Mouse (Mus musculus) MEL (cell line): Measurements from ENCODE around the gene Srsf3.

Experiments used
- CTCF ChIP-seq, 3 experiments: IDR thresholded peaks in 2 of 3; conservative IDR thresholded peaks in 1 of 3; 2 replicates each; pipeline ENCODE4 v1.5.1; 2011 to 2012; ENCODE audit warnings: low read length in 3 of 3, low read depth in 2 of 3, mild to moderate bottlenecking in 2 of 3, improper control_type of control experiment in 1 of 3, inconsistent platforms in 1 of 3, mixed read lengths in 1 of 3, moderate library complexity in 1 of 3; ENCODE audit not compliant: control insufficient read depth in 1 of 3, insufficient read depth in 1 of 3, poor library complexity in 1 of 3, severe bottlenecking in 1 of 3
- ETS1 ChIP-seq: IDR thresholded peaks from 2 replicates; pipeline ENCODE4 v1.6.1; 2012; ENCODE audit warnings: low read depth, mild to moderate bottlenecking, inconsistent platforms, low read length, improper control_type of control experiment, moderate library complexity
- HCFC1 ChIP-seq: IDR thresholded peaks from 2 replicates; pipeline ENCODE4 v1.6.1; 2012; ENCODE audit warnings: low read depth, mild to moderate bottlenecking, inconsistent platforms, low read length, improper control_type of control experiment, moderate library complexity
- JUND ChIP-seq: IDR thresholded peaks from 2 replicates; pipeline ENCODE4 v1.6.1; 2011; ENCODE audit warnings: low read depth, mild to moderate bottlenecking, improper control_type of control experiment, low read length
- MAZ ChIP-seq: IDR thresholded peaks from 2 replicates; pipeline ENCODE4 v1.6.1; 2012; ENCODE audit warnings: low read depth, mild to moderate bottlenecking, inconsistent platforms, low read length, improper control_type of control experiment
- MXI1 ChIP-seq: IDR thresholded peaks from 2 replicates; pipeline ENCODE4 v1.6.1; 2011; ENCODE audit warnings: mild to moderate bottlenecking, low read depth, low read length, improper control_type of control experiment
- NELFE ChIP-seq: IDR thresholded peaks from 2 replicates; pipeline ENCODE4 v1.6.1; 2011; ENCODE audit warnings: low read depth, low read length, improper control_type of control experiment
- NRF1 ChIP-seq: IDR thresholded peaks from 2 replicates; pipeline ENCODE4 v1.6.1; 2014; ENCODE audit warnings: low read depth, mild to moderate bottlenecking, inconsistent platforms, low read length, improper control_type of control experiment, moderate library complexity; ENCODE audit not compliant: poor library complexity, insufficient read depth, severe bottlenecking
- POLR2A ChIP-seq, 2 experiments: IDR thresholded peaks; 2 replicates each; pipeline ENCODE4 v1.6.1; 2011 to 2012; ENCODE audit warnings: low read length in 2 of 2, mild to moderate bottlenecking in 2 of 2, control low read depth in 1 of 2, improper control_type of control experiment in 1 of 2, low read depth in 1 of 2, moderate library complexity in 1 of 2; ENCODE audit not compliant: control insufficient read depth in 1 of 2, insufficient read depth in 1 of 2, poor library complexity in 1 of 2
- POLR2AphosphoS5 ChIP-seq: IDR thresholded peaks from 2 replicates; pipeline ENCODE4 v1.6.1; 2012; ENCODE audit warnings: low read depth, borderline replicate concordance, mild to moderate bottlenecking, inconsistent platforms, low read length, moderate library complexity, mixed read lengths
- RCOR1 ChIP-seq: IDR thresholded peaks from 2 replicates; pipeline ENCODE4 v1.6.1; 2012; ENCODE audit warnings: low read depth, mild to moderate bottlenecking, inconsistent platforms, low read length, improper control_type of control experiment
- SIN3A ChIP-seq: IDR thresholded peaks from 2 replicates; pipeline ENCODE4 v1.6.1; 2012; ENCODE audit warnings: low read length, improper control_type of control experiment, inconsistent platforms
- TAL1 ChIP-seq: IDR thresholded peaks from 2 replicates; pipeline ENCODE4 v1.6.1; 2012; ENCODE audit warnings: mild to moderate bottlenecking, inconsistent platforms, low read length, moderate library complexity, mixed read lengths
- USF1 ChIP-seq: IDR thresholded peaks from 2 replicates; pipeline ENCODE4 v1.6.1; 2014; ENCODE audit warnings: low read depth, mild to moderate bottlenecking, inconsistent platforms, low read length, improper control_type of control experiment, moderate library complexity

DNA sequence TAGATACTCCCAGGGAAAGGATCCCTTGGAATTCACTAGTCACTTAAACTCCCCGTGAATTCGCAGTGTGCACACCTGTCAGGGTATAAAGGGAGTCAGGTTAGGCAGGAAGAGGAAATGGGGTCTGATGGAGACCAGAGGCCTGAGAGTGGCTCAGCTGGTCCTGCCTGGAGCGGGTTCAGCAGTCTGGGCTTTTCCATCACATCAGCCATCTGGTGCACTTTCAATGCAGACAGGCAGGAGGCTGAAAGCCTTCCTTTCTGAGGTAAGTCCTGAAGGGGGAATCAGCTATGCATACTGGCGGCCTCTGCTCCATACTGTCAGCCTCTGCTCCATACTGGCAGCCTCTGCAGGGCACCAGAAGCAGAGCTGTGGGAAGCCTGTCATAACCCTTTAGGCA lies 54.5 kb downstream of the Srsf3 start:
- no peak for TF ChIP-seq NRF1
- TF ChIP-seq POLR2A (IDR thresholded peaks at IDR 0.05; ENCODE audit: control insufficient read depth in 1 of 2, insufficient read depth in 1 of 2, low read depth in 1 of 2, low read length in 2 of 2, poor library complexity in 1 of 2), result no peak
- no peak for TF ChIP-seq USF1
- no peak for TF ChIP-seq HCFC1
- no peak for TF ChIP-seq CTCF (IDR thresholded peaks at IDR 0.05 in 2 of 3, conservative IDR thresholded peaks at IDR 0.05 in 1 of 3; ENCODE audit: control insufficient read depth in 1 of 3, insufficient read depth in 1 of 3, low read depth in 2 of 3, low read length in 3 of 3, poor library complexity in 1 of 3, severe bottlenecking in 1 of 3)
- no peak for TF ChIP-seq JUND
- TF ChIP-seq NELFE, result no peak
- TF ChIP-seq TAL1, result no peak
- no peak for TF ChIP-seq SIN3A
- TF ChIP-seq RCOR1, result no peak
- TF ChIP-seq MAZ, result no peak
- no peak for TF ChIP-seq MXI1
- TF ChIP-seq ETS1, result no peak
- no peak for TF ChIP-seq POLR2AphosphoS5
